8 mouse cellular contexts compared by ENCODE assay signal in the genomic region with DNA sequence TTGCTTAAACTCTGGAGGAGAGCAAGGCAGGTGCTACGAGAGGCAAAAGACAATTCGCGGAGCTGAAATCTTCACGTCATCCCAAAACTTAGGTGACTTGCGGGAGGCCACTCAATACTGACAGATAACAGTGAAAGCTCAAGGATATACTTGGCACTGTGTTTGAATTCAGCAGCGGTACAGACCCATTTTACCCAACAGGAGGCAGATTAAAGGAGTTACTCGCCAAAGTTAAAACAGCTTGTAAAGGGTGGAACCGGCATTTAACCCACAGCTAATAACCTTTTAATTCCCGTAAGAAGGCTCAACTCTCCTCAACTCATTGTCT. TPM values are rescaled to one million over a fixed set of nuclear protein-coding genes. Genes with fewer than 3 reads are reported as not detected.
A peak's percentile ranks its signal among the peaks of the same experiment; 100 is the strongest.
DNase-seq lines count a peak whose midpoint lies in the region; ATAC-seq and TF ChIP-seq lines count a peak whose summit lies in the region.

No protein-coding gene starts in this region.

- no peak for DNase-seq in heart, postnatal 10 days
- no peak for DNase-seq in G1E (ENCODE audit: low spot score)
- DNase-seq in hindbrain, embryonic 10.5 days (ENCODE audit: low spot score) = no peak
- no peak for DNase-seq in midbrain, embryonic 10.5 days (ENCODE audit: low spot score)
- no peak for DNase-seq in embryo, embryonic 10 days (ENCODE audit: low spot score)
- no peak for DNase-seq in frontal cortex, adult 2 months (ENCODE audit: extremely low spot score in 1 of 2, low spot score in 1 of 2)
- DNase-seq in right cerebral cortex, postnatal 36 days (ENCODE audit: low spot score in 2 of 2) = no peak

- no peaks in the 10 kb centered on the region for H3K27me3 ChIP-seq in heart, embryonic 14.5 days (ENCODE audit: control insufficient read depth, insufficient read depth, low read length)
- peaks cover 14% of the 10 kb centered on the region for H3K27me3 ChIP-seq in G1E (ENCODE audit: insufficient read depth, low read length)
- no peaks in the 10 kb centered on the region for H3K27me3 ChIP-seq in hindbrain, embryonic 10.5 days (ENCODE audit: insufficient read depth, poor library complexity, severe bottlenecking)
- no peaks in the 10 kb centered on the region for H3K27me3 ChIP-seq in midbrain, embryonic 10.5 days (ENCODE audit: low read depth, poor library complexity, severe bottlenecking)

- intact Hi-C loops in heart, postnatal 10 days (cut with DNase I) = loop anchor here (2.0 kb wide), 1 partner anchor 51 kb away; a partner anchor contains a TSS

- H3K4me3 ChIP-seq in heart, embryonic 14.5 days (ENCODE audit: control insufficient read depth in 1 of 2, insufficient read depth in 1 of 2, low read depth in 1 of 2, low read length in 2 of 2) = peak overlapping the region; percentile 61 to 74
- H3K4me3 ChIP-seq in G1E (ENCODE audit: low read depth, low read length) = peak overlapping the region; percentile 76
- peak overlapping the region; percentile 58 for H3K4me3 ChIP-seq in hindbrain, embryonic 10.5 days
- peak overlapping the region; percentile 61 for H3K4me3 ChIP-seq in midbrain, embryonic 10.5 days

- H3K27ac ChIP-seq in heart, embryonic 14.5 days (replicated peaks in 1 of 2; ENCODE audit: control insufficient read depth in 1 of 2, insufficient read depth in 1 of 2, low read depth in 2 of 2, low read length in 2 of 2) = peak overlapping the region; percentile 82 to 87
- peak overlapping the region; percentile 87 for H3K27ac ChIP-seq in hindbrain, embryonic 10.5 days
- peak overlapping the region; percentile 82 for H3K27ac ChIP-seq in midbrain, embryonic 10.5 days (replicated peaks)

- H3K4me2 ChIP-seq in heart, embryonic 14.5 days (ENCODE audit: low read length) = peak overlapping the region; percentile 71

- H3K9me3 ChIP-seq in heart, embryonic 14.5 days (ENCODE audit: control insufficient read depth, low read length) = no peaks in the 10 kb centered on the region
- no peaks in the 10 kb centered on the region for H3K9me3 ChIP-seq in G1E (replicated peaks)
- H3K9me3 ChIP-seq in hindbrain, embryonic 10.5 days = no peaks in the 10 kb centered on the region
- H3K9me3 ChIP-seq in midbrain, embryonic 10.5 days (replicated peaks) = no peaks in the 10 kb centered on the region

- ATAC-seq in heart, embryonic 14.5 days (ENCODE audit: insufficient number of reproducible peaks, insufficient read depth, low FRiP score, low read depth) = no peak
- ATAC-seq in G1E (ENCODE audit: extremely low read depth, insufficient number of reproducible peaks, low FRiP score, poor library complexity, severe bottlenecking) = no peak

- peaks cover 21% of the 10 kb centered on the region for H3K36me3 ChIP-seq in heart, embryonic 14.5 days (ENCODE audit: control insufficient read depth, insufficient read depth, low read length)
- peaks cover 9% of the 10 kb centered on the region for H3K36me3 ChIP-seq in G1E (replicated peaks)
- H3K36me3 ChIP-seq in hindbrain, embryonic 10.5 days = peaks cover 31% of the 10 kb centered on the region
- H3K36me3 ChIP-seq in midbrain, embryonic 10.5 days = peaks cover 29% of the 10 kb centered on the region

- H3K4me1 ChIP-seq in heart, embryonic 14.5 days (ENCODE audit: control insufficient read depth in 2 of 2, insufficient read depth in 2 of 2, low read length in 2 of 2) = peaks cover 5 to 20% of the 10 kb centered on the region in 2 experiments; a peak in 3 of 4 replicates
- peaks cover 21% of the 10 kb centered on the region for H3K4me1 ChIP-seq in G1E (ENCODE audit: insufficient read depth, low read depth, low read length)
- H3K4me1 ChIP-seq in hindbrain, embryonic 10.5 days (replicated peaks) = peaks cover 48% of the 10 kb centered on the region
- peaks cover 42% of the 10 kb centered on the region for H3K4me1 ChIP-seq in midbrain, embryonic 10.5 days

- no peak for TF ChIP-seq CTCF in G1E (IDR thresholded peaks at IDR 0.05; ENCODE audit: low read depth, low read length)

- WGBS in heart, embryonic 14.5 days = 7% methylated on average over 9 of the region's 9 CpGs
- 6% methylated on average over 9 of the region's 9 CpGs for WGBS in hindbrain, embryonic 10.5 days
- WGBS in midbrain, embryonic 10.5 days = 4% methylated on average over 9 of the region's 9 CpGs

- peak overlapping the region; percentile 65 for H3K9ac ChIP-seq in heart, embryonic 14.5 days (ENCODE audit: low read length)

RNA-seq across cellular contexts. Expression of a gene that starts 0.4 kb away (rescaled TPM):
- 22.3 and 28.5 TPM in 2 replicates for polyA plus RNA-seq in heart, embryonic 14.5 days (2014; fragmentation: Nextera tagmentation; extraction: Ambion mirVana)
- total RNA-seq in heart, postnatal 10 days (2021) = 10 to 100 TPM; 34.1 to 40.4 TPM
- total RNA-seq in G1E (2014; fragmentation: Nextera tagmentation) = 19.0 and 21.5 TPM in 2 replicates
- 24.2 and 24.3 TPM in 2 replicates for total RNA-seq in G1E (2017)
- polyA plus RNA-seq in G1E (2012) = 32.5 and 37.8 TPM in 2 replicates
- 35.2 and 39.7 TPM in 2 replicates for polyA plus RNA-seq in hindbrain, embryonic 10.5 days (2016; fragmentation: Nextera tagmentation; extraction: Ambion mirVana)
- 33.8 and 40.6 TPM in 2 replicates for polyA plus RNA-seq in midbrain, embryonic 10.5 days (2016; fragmentation: Nextera tagmentation; extraction: Ambion mirVana)
- 69.6 and 78.0 TPM in 2 replicates for polyA plus RNA-seq in frontal cortex, adult 2 months (2012; rRNA removed)

RNA-seq across cellular contexts. Expression of a gene that starts 4.6 kb away (rescaled TPM):
- 21.7 and 22.8 TPM in 2 replicates for polyA plus RNA-seq in heart, embryonic 14.5 days (2014; fragmentation: Nextera tagmentation; extraction: Ambion mirVana)
- 10 to 100 TPM in 1 of 2 experiments, 1 to 10 TPM in 1; 3.6 to 10.3 TPM for total RNA-seq in heart, postnatal 10 days (2021)
- total RNA-seq in G1E (2014; fragmentation: Nextera tagmentation) = not detected in 2 replicates
- total RNA-seq in G1E (2017) = 0.38 TPM in 1 of 2 replicates, not detected in the other
- polyA plus RNA-seq in G1E (2012) = not detected in 2 replicates
- polyA plus RNA-seq in hindbrain, embryonic 10.5 days (2016; fragmentation: Nextera tagmentation; extraction: Ambion mirVana) = 47.3 and 55.6 TPM in 2 replicates
- polyA plus RNA-seq in midbrain, embryonic 10.5 days (2016; fragmentation: Nextera tagmentation; extraction: Ambion mirVana) = 48.9 and 51.0 TPM in 2 replicates
- polyA plus RNA-seq in frontal cortex, adult 2 months (2012; rRNA removed) = 132 and 178 TPM in 2 replicates

RNA-seq across cellular contexts. Expression of a gene that starts 5.9 kb away (rescaled TPM):
- not detected in 2 replicates for polyA plus RNA-seq in heart, embryonic 14.5 days (2014; fragmentation: Nextera tagmentation; extraction: Ambion mirVana)
- total RNA-seq in heart, postnatal 10 days (2021) = not detected
- total RNA-seq in G1E (2014; fragmentation: Nextera tagmentation) = 0.23 TPM in 1 of 2 replicates, not detected in the other
- total RNA-seq in G1E (2017) = 0.05 and 0.23 TPM in 2 replicates
- not detected in 2 replicates for polyA plus RNA-seq in G1E (2012)
- 0.14 TPM in 1 of 2 replicates, not detected in the other for polyA plus RNA-seq in hindbrain, embryonic 10.5 days (2016; fragmentation: Nextera tagmentation; extraction: Ambion mirVana)
- polyA plus RNA-seq in midbrain, embryonic 10.5 days (2016; fragmentation: Nextera tagmentation; extraction: Ambion mirVana) = 0.24 TPM in 1 of 2 replicates, not detected in the other
- 0.16 and 0.23 TPM in 2 replicates for polyA plus RNA-seq in frontal cortex, adult 2 months (2012; rRNA removed)

RNA-seq across cellular contexts. Expression of a gene that starts 39.8 kb away (rescaled TPM):
- polyA plus RNA-seq in heart, embryonic 14.5 days (2014; fragmentation: Nextera tagmentation; extraction: Ambion mirVana) = 4.8 and 5.4 TPM in 2 replicates
- 1 to 10 TPM; 2.1 to 2.5 TPM for total RNA-seq in heart, postnatal 10 days (2021)
- 3.8 and 8.8 TPM in 2 replicates for total RNA-seq in G1E (2014; fragmentation: Nextera tagmentation)
- total RNA-seq in G1E (2017) = 6.4 and 10.5 TPM in 2 replicates
- polyA plus RNA-seq in G1E (2012) = 9.4 and 11.8 TPM in 2 replicates
- 3.9 and 6.7 TPM in 2 replicates for polyA plus RNA-seq in hindbrain, embryonic 10.5 days (2016; fragmentation: Nextera tagmentation; extraction: Ambion mirVana)
- polyA plus RNA-seq in midbrain, embryonic 10.5 days (2016; fragmentation: Nextera tagmentation; extraction: Ambion mirVana) = 2.9 and 3.0 TPM in 2 replicates
- polyA plus RNA-seq in frontal cortex, adult 2 months (2012; rRNA removed) = 3.0 and 3.2 TPM in 2 replicates

RNA-seq across cellular contexts. Expression of a gene that starts 50.3 kb away (rescaled TPM):
- polyA plus RNA-seq in heart, embryonic 14.5 days (2014; fragmentation: Nextera tagmentation; extraction: Ambion mirVana) = 0.41 and 1.1 TPM in 2 replicates
- 1 to 10 TPM in 1 of 2 experiments, not detected in 1; 1.0 TPM for total RNA-seq in heart, postnatal 10 days (2021)
- total RNA-seq in G1E (2014; fragmentation: Nextera tagmentation) (not detected in 2 replicates), G1E (2017) (0.29 TPM in 1 of 2 replicates, not detected in the other)
- 0.10 and 0.18 TPM in 2 replicates for polyA plus RNA-seq in G1E (2012)
- polyA plus RNA-seq in hindbrain, embryonic 10.5 days (2016; fragmentation: Nextera tagmentation; extraction: Ambion mirVana) = 0.30 TPM in 1 of 2 replicates, not detected in the other
- polyA plus RNA-seq in midbrain, embryonic 10.5 days (2016; fragmentation: Nextera tagmentation; extraction: Ambion mirVana) = 0.23 and 0.36 TPM in 2 replicates
- polyA plus RNA-seq in frontal cortex, adult 2 months (2012; rRNA removed) = not detected in 2 replicates

Comparison
In these comparisons a context has a peak if more than half of its experiments do, and no peak if none do; other contexts are left out.
1. RNA of a gene that starts 4.6 kb away (polyA plus RNA-seq): 132 to 178 TPM in frontal cortex, adult 2 months, 47.3 to 55.6 TPM in hindbrain, embryonic 10.5 days, 48.9 to 51.0 TPM in midbrain, embryonic 10.5 days and 21.7 to 22.8 TPM in heart, embryonic 14.5 days; not detected in G1E; every median in the first group is over 10 times any median in the second.
2. Peak in every context shown above with its lines, with median percentiles within 50 percentile points of each other: H3K27ac ChIP-seq and H3K4me3 ChIP-seq.